Mouse (Mus musculus): ENCODE measurements around the gene Zfp980. TPM values are rescaled to one million over a fixed set of nuclear protein-coding genes. Genes with fewer than 3 reads are reported as not detected.
"Not testable (repeated sequence)": the region's sequence is repeated elsewhere in the genome, so short reads cannot be mapped to it uniquely, and the experiment has no call there.

Zfp980 gene
- polyA plus RNA-seq (2012; rRNA removed) = not detected in 2 replicates

- DNase-seq (ENCODE audit: low read depth, low spot score) = not testable (repeated sequence)
- 76% methylated on average over 3 of the region's 3 CpGs for WGBS
Observed at GRCm38 (mm10) chr4:145670385-145670784, at the start of gene Zfp980. Gene Zfp980, plus strand, starts transcription at chr4:145670685.

- 39% methylated on average over 79 of the region's 83 CpGs for WGBS
- DNase-seq (ENCODE audit: low read depth, low spot score) = not testable (repeated sequence)
Observed at GRCm38 (mm10) chr4:145640416-145641185, 29.9 kb upstream of the Zfp980 start.

DNA sequence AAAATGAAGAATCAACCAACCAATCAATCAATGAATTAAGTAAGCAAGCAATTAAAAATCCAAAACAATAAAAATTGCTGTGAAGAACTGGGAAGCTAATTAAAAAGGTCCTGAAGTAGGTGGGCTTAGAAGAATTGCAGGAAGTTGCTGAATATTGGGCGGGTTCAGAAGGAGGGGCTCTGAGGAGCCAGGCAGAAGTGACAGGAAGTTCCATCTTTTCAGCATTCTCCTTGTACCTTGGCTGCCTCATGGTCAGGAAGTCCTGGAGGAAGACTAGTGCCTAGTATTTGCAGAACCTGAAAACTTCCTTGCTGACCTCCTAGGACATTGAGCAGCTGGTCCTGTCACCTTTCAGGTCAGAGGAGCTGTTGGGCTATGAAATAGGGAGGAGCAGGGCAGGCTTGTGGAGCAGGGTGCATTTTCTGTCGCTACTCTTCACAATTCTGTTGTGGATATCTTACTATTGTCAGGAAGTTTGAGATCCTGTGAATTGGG, 3.8 kb downstream of the Zfp980 start:
- not testable (repeated sequence) for DNase-seq (ENCODE audit: low read depth, low spot score)
- WGBS = 64% methylated on average over 2 of the region's 2 CpGs

DNA sequence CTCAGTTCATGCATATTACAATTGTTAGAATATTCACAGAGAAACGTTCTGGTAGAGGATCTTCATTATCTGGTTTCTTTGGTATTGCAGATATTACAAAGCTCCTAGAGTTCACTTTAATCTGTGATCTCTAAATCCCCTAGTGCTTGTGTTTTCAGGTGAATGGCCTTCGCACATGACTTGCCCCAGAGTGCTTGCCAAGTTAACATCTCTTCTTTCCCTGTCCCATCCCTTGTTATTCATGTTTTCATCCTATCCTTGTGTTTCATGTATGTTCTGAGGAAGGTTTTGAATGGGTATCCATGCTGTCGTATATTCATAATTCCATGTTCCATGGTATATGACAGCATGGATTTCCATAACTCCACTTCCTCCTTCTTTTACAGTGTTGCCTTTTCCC, 9.7 kb downstream of the Zfp980 start:
- not testable (repeated sequence) for DNase-seq (ENCODE audit: low read depth, low spot score)

GRCm38 (mm10) chr4:145680672-145681387, 10.3 kb downstream of the Zfp980 start:
- WGBS = 28% methylated on average over 1 of the region's 1 CpGs
- not testable (repeated sequence) for DNase-seq (ENCODE audit: low read depth, low spot score)

More for the DNA sequence above, 9.7 kb downstream of the Zfp980 start:
- 80% methylated on average over 3 of the region's 3 CpGs for WGBS

DNA sequence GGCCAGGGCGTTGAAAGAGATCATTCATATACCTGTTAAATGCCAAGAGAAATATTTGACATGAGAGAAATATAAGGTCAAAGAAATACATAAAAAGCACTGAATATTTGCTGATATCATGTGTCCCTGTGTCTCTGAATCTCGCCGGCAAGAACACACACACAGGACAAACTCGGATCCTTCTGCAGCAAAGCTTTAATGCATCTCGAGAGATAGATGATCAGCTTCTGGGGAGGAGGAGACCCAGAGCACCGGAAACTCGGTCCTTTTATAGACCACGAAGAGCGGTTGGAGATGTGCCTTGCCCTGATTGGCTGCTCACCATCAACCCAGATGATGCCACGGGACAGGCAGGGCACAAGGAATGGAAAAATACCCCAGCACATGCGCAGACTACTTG, 11.5 kb downstream of the Zfp980 start:
- DNase-seq (ENCODE audit: low read depth, low spot score) = not testable (repeated sequence)
- 75% methylated on average over 10 of the region's 11 CpGs for WGBS

GRCm38 (mm10) chr4:145683024-145683766, 12.7 kb downstream of the Zfp980 start:
- DNase-seq (ENCODE audit: low read depth, low spot score) = not testable (repeated sequence)
- 77% methylated on average over 3 of the region's 3 CpGs for WGBS

GRCm38 (mm10) chr4:145686061-145686460, 15.6 kb downstream of the Zfp980 start:
- WGBS = 39% methylated on average over 2 of the region's 2 CpGs
- not testable (repeated sequence) for DNase-seq (ENCODE audit: low read depth, low spot score)

DNA sequence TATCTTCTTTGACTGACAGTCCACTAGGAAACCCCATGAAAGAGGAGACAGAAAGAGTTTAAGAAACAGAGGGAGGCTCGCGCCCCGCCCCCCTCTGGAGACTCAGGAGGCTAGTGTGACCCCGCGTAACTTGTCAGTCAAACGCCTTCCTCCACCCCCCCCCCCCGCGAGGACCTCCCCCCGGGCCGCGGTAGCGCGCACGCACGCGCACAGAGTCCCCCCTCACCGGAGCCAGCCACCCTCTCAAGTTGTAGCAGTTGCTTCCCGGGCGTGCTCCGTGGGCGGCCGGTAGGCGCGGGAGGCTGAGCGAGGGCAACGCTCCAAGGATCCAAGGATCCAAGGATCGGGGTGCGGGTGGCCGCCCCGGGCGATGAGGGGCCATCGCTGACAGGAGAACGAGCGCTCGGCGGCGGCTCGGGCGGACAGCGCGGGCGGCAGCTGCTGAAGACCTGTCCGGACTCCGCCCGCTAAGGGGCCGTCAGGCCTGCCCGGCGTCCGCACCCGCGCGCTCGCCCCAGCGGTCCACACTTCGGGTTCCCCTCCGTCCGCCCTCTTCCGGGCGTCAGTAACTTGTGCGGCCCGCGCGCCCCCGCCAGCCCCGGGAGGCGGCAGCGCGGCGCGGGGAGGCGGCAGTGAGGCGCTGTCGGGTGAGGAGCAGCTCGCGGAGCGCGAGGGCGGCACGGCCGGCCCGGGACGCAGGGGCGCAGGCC, 74.6 kb downstream of the Zfp980 start:
- not testable (repeated sequence) for DNase-seq (ENCODE audit: low read depth, low spot score)
- WGBS = 9% methylated on average over 58 of the region's 83 CpGs

- WGBS = no CpG with 5 or more reads among the region's 30 CpGs
- not testable (repeated sequence) for DNase-seq (ENCODE audit: low read depth, low spot score)
Observed at GRCm38 (mm10) chr4:145745645-145745991, 75.1 kb downstream of the Zfp980 start.

Other genes with a start within 250 kb of the Zfp980 start
- gene Zfp990, start 159.9 kb upstream of the Zfp980 start, polyA plus RNA-seq (2012; rRNA removed) = not detected in 2 replicates
- 0.16 TPM in 2 replicates for gene Gm13212, start 85.5 kb upstream of the Zfp980 start, polyA plus RNA-seq (2012; rRNA removed)
- not detected in 2 replicates for gene Zfp986, start 198.1 kb downstream of the Zfp980 start, polyA plus RNA-seq (2012; rRNA removed)